Mouse (Mus musculus) embryonic facial prominence, embryonic 13.5 days (tissue): ENCODE results near the gene Mmp27. TPM values are rescaled to one million over a fixed set of nuclear protein-coding genes. Genes with fewer than 3 reads are reported as not detected.

Source experiments
- ATAC-seq: fragments of 200-750 bp; cut with Nextera tagmentation; 2 replicates; pipeline ENCODE4 v1.8.0; 2017; ENCODE audit warnings: low read depth; ENCODE audit not compliant: insufficient number of reproducible peaks, insufficient read depth, low FRiP score, low TSS enrichment
- H3K27ac ChIP-seq: fragments of 300-500 bp; sonication (generic); 2 replicates; pipeline ENCODE4 v1.5.1; 2015; ENCODE audit warnings: moderate library complexity, mild to moderate bottlenecking, inconsistent platforms
- H3K27me3 ChIP-seq: fragments of 300-500 bp; sonication (generic); 2 replicates; pipeline ENCODE4 v1.6.1; 2015; ENCODE audit warnings: mild to moderate bottlenecking, inconsistent platforms
- H3K36me3 ChIP-seq: fragments of 300-500 bp; sonication (generic); 2 replicates; pipeline ENCODE4 v1.6.1; 2015; ENCODE audit warnings: mild to moderate bottlenecking, inconsistent platforms
- H3K4me1 ChIP-seq: fragments of 300-500 bp; sonication (generic); 2 replicates; pipeline ENCODE4 v1.6.1; 2015; ENCODE audit warnings: inconsistent platforms
- H3K4me2 ChIP-seq: fragments of 300-500 bp; sonication (generic); 2 replicates; pipeline ENCODE4 v1.6.1; 2015; ENCODE audit warnings: moderate library complexity, mild to moderate bottlenecking, inconsistent platforms
- H3K4me3 ChIP-seq: fragments of 300-500 bp; sonication (generic); 2 replicates; pipeline ENCODE4 v1.5.1; 2015; ENCODE audit warnings: mild to moderate bottlenecking, inconsistent platforms
- H3K9ac ChIP-seq: fragments of 300-500 bp; sonication (generic); 2 replicates; pipeline ENCODE4 v1.6.1; 2015; ENCODE audit warnings: mild to moderate bottlenecking, inconsistent platforms
- H3K9me3 ChIP-seq: fragments of 300-500 bp; sonication (generic); 2 replicates; pipeline ENCODE4 v1.6.1; 2016; ENCODE audit warnings: inconsistent platforms
- WGBS: fragments of 180-500 bp; shearing (Covaris S2); methylation state at CpG from one replicate; pipeline ENCODE4 v1.1.7; 2015; ENCODE audit warnings: mixed read lengths; 5-methylcytosine and 5-hydroxymethylcytosine counted together
- polyA plus RNA-seq: library from polyadenylated mRNA; unstranded; fragments of >200 nt; fragmentation: Nextera tagmentation; extraction: Ambion mirVana; gene quantifications from 2 replicates; pipeline ENCODE4 v1.2.1, GENCODE M21; 2015

Mmp27 gene
- polyA plus RNA-seq, 1 experiment from 2014 or later = not detected

DNA sequence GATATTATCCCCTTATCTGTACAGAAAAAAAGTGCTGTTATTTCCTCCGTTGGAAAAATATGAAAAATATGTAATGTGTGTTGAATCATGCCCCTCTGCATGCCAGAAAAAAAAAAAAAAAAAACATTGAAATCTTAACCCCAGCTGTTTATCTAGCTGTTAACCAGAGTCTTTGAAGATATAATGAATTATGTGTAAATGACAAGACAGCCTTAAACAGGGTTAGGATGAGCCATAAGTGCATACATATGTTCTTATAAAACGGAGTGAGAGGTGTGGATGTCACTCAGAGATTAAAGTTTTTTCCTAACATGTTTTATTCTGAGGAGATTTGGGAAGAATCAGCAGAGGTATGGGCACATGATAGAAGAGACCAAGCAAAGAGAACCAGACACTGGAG lies 3.3 kb upstream of the Mmp27 start:
- no peak for ATAC-seq
- 50% methylated on average over 2 of the region's 2 CpGs for WGBS
- no peak overlapping the region for H3K9ac ChIP-seq
- no peak overlapping the region for H3K4me2 ChIP-seq
- no peak overlapping the region for H3K27ac ChIP-seq
- H3K4me3 ChIP-seq = no peak overlapping the region
- no peaks in the 10 kb centered on the region for H3K27me3 ChIP-seq
- H3K9me3 ChIP-seq = no peaks in the 10 kb centered on the region
- no peaks in the 10 kb centered on the region for H3K36me3 ChIP-seq
- no peaks in the 10 kb centered on the region for H3K4me1 ChIP-seq

DNA sequence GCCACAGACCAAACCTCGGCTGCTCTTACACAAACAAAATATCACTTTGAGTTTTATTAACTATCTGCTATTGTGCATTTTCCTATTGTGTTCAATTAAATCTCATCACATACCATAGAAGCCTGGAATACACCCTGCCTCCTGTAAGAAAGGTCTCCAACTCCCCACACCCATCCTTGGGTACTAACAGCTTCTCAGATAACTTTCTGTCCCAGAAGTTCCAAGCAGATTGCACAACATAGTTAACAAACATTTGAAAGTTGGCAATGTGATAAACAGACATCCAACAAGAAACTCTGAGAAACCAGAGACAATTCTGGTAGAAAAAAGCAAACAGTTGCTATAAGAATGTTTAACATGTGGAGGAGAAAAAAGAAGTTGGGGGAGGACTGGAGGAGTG lies 711 bp upstream of the Mmp27 start:
- H3K27ac ChIP-seq = no peak overlapping the region
- H3K27me3 ChIP-seq = no peaks in the 10 kb centered on the region
- H3K36me3 ChIP-seq = no peaks in the 10 kb centered on the region
- no peak overlapping the region for H3K4me2 ChIP-seq
- 86% methylated on average over 1 of the region's 1 CpGs for WGBS
- H3K9ac ChIP-seq = no peak overlapping the region
- H3K9me3 ChIP-seq = no peaks in the 10 kb centered on the region
- H3K4me3 ChIP-seq = no peak overlapping the region
- no peaks in the 10 kb centered on the region for H3K4me1 ChIP-seq
- no peak for ATAC-seq

DNA sequence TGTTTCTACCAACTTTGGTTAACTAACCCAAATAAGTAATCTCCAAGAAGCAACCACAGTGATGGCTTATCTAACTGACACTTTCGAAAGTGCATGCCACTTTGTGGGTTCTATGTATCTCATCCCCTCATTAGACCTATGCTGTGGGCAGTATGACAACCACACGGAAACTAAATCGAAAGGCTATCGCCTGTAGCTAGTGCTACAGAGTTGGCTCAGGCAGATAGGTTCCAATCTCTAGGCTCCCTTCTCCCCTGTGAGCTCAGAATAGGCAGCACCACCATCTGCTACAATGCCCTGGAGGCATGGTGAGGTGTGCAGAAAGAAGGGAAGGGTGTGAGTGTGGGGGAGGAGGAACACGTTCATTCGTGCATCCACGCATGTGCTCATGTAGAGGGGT lies 992 bp downstream of the Mmp27 start:
- Histone ChIP-seq H3K36me3 (no peaks in the 10 kb centered on the region), H3K4me2 (no peak overlapping the region), H3K9ac (no peak overlapping the region), H3K27me3 (no peaks in the 10 kb centered on the region), H3K4me3 (no peak overlapping the region), H3K27ac (no peak overlapping the region), H3K9me3 (no peaks in the 10 kb centered on the region), H3K4me1 (no peaks in the 10 kb centered on the region)
- WGBS = 83% methylated on average over 7 of the region's 7 CpGs
- no peak for ATAC-seq

DNA sequence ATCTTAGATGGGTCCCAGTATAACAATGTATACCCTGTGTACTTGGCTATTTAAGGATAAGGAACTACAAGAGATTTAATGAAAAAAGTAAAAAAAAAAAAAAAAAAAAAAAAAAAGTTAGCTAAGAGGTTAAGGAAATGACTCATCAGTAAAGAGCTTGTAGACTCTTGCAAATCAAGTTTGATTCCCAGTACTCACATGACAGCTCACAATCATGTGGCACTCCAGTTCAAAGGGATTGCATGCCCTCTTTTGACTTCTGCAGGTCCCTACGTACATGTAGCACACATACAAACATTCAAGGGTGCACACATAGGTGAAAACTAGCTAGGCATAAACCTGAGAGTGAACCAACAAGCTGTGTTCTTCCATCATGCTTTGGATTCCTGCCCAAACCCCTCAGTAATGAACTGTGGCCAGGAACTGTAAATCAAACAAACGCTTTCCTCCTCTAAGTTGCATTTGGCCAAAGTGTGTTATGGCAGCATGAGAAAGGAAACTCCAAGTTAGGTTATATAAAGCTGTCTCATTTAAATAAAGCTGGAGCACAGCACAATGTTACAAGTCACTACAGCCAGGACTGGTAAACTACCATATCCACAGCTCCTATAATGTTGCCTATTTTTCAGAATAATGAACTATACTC lies 1.6 kb downstream of the Mmp27 start:
- H3K9me3 ChIP-seq = no peaks in the 10 kb centered on the region
- no peak overlapping the region for H3K27ac ChIP-seq
- WGBS = 66% methylated on average over 2 of the region's 2 CpGs
- H3K4me1 ChIP-seq = no peaks in the 10 kb centered on the region
- H3K4me2 ChIP-seq = no peak overlapping the region
- no peaks in the 10 kb centered on the region for H3K27me3 ChIP-seq
- H3K36me3 ChIP-seq = no peaks in the 10 kb centered on the region
- ATAC-seq = no peak
- no peak overlapping the region for H3K9ac ChIP-seq
- H3K4me3 ChIP-seq = no peak overlapping the region

DNA sequence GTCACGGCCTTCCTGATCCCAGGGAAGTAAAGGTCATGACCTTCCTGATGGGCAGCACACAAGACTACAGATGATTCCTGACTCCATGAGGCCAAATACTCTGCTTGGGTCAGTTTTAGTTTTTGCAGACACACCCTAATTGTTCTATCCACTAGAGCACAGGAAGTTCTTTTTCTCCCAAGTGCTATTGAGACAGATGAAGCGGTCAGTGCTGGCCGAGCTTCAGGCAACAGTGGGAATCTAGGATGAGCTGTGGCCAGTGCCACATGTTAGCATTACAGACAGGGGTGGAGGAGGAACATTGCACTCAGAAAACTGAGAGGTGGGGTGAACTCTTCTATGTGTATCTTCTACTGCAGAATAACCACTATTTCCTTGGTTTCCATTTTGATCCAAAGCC lies 4.3 kb downstream of the Mmp27 start:
- H3K4me3 ChIP-seq = no peak overlapping the region
- ATAC-seq = no peak
- no peaks in the 10 kb centered on the region for H3K27me3 ChIP-seq
- H3K4me1 ChIP-seq = no peaks in the 10 kb centered on the region
- H3K27ac ChIP-seq = no peak overlapping the region
- WGBS = 51% methylated on average over 3 of the region's 3 CpGs
- H3K4me2 ChIP-seq = no peak overlapping the region
- H3K36me3 ChIP-seq = no peaks in the 10 kb centered on the region
- no peak overlapping the region for H3K9ac ChIP-seq
- H3K9me3 ChIP-seq = no peaks in the 10 kb centered on the region

DNA sequence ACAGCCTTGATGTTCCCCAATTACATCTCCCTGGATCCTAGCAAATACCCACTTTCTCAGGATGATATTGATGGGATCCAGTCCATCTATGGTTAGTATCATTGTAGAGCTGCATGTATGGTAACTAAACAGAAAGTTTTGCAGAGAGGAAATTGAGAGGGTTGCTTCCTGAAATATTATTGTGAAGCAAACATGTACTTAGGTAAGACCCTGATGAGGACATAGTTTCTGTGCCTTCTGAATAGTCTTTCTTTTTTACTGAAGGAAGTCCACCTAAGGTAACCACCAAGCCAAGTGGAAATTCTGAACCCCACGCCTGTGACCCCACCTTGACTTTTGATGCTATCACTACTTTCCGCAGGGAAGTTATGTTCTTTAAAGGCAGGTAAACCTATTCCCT lies 6.2 kb downstream of the Mmp27 start:
- no peaks in the 10 kb centered on the region for H3K4me1 ChIP-seq
- H3K9ac ChIP-seq = no peak overlapping the region
- no peaks in the 10 kb centered on the region for H3K9me3 ChIP-seq
- H3K36me3 ChIP-seq = no peaks in the 10 kb centered on the region
- H3K4me3 ChIP-seq = no peak overlapping the region
- 89% methylated on average over 2 of the region's 2 CpGs for WGBS
- H3K4me2 ChIP-seq = no peak overlapping the region
- ATAC-seq = no peak
- no peak overlapping the region for H3K27ac ChIP-seq
- H3K27me3 ChIP-seq = no peaks in the 10 kb centered on the region

DNA sequence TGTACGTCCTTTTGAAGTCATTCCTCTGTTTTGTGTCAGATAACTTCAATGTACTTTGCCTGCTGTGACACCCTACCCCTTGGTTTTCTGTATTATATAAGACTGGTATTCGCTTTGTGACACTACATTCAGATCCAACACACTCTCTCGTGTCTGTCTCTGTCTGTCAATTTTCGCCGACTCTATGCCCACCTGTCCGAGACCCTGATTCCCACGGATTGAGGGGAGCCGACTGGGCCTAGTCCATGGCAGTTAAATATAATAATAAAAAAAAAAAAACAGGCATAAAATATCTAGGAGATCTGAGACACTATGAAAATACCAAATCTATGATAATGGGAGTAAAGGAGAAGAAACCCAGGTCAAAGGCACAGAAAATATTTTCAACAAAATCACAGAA lies 18.9 kb downstream of the Mmp27 start:
- no peak overlapping the region for H3K27ac ChIP-seq
- no peak for ATAC-seq
- H3K27me3 ChIP-seq = no peaks in the 10 kb centered on the region
- no peak overlapping the region for H3K4me2 ChIP-seq
- H3K36me3 ChIP-seq = no peaks in the 10 kb centered on the region
- no peaks in the 10 kb centered on the region for H3K4me1 ChIP-seq
- 67% methylated on average over 8 of the region's 8 CpGs for WGBS
- no peak overlapping the region for H3K4me3 ChIP-seq
- no peaks in the 10 kb centered on the region for H3K9me3 ChIP-seq
- H3K9ac ChIP-seq = no peak overlapping the region

DNA sequence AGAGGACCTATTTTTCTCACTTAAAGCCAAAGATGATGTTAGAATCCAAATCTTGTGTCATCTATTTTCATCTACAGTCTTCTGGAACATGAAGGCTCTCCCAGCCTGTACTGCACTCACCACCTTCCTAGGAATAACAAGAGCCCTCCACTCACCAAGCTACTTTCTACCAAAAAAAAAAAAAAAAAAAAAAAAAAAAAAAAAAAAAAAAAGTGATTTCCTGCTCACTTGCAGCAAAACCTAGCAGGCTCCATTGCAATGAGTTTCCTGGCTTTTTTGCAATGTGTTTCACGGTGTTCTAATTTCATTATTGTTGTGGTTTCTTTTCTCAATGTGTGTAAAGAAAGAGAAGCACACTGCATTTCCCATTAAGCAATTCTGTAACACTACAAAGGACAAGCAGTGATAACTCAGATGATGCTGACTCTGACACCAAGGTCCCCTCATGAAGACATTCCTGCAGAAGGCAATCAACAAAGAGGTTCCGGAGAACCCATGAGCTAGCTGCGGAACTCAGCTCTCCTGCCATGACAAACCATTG lies 22.1 kb downstream of the Mmp27 start:
- no peaks in the 10 kb centered on the region for H3K9me3 ChIP-seq
- no peak overlapping the region for H3K4me2 ChIP-seq
- H3K27me3 ChIP-seq = no peaks in the 10 kb centered on the region
- no peak overlapping the region for H3K9ac ChIP-seq
- H3K4me1 ChIP-seq = no peaks in the 10 kb centered on the region
- WGBS = 88% methylated on average over 3 of the region's 3 CpGs
- no peak for ATAC-seq
- H3K4me3 ChIP-seq = no peak overlapping the region
- H3K27ac ChIP-seq = no peak overlapping the region
- no peaks in the 10 kb centered on the region for H3K36me3 ChIP-seq

DNA sequence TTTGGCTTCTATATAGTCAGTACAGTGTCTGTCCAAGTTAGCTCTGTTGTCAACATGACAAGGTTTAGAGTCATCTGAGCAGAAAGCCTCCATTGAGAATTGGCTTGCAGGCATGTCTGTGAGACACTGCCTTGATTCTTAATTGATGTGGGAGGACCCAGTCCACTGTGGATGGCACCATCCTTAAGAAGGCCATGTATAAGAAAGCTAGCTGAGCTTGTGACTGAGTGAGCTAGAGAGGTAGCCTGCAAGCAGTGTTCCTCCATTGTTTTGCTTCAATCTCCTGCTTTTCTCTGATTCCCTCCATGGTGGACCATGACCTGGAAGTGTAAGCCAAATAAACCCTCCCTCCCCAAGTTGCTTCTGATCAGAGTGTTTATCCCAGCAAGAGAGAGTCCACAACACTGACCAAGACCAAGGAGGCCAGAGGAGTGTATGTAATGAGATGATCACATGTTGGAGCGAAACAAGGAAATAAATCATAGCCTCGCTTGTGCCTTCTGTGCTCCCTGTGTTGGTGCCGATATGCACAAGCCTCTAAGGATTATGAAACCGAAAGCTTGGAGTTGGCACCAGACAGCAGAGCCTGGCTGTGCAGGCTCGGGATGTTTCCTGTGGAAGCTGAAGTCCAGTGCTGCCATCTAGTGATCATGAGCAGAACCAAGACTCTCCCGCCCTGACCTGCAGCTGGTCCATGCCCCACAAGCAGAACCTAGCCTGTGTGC lies 23.8 kb downstream of the Mmp27 start:
- Histone ChIP-seq H3K27ac (no peak overlapping the region), H3K4me3 (peak overlapping the region; percentile 36), H3K9ac (peak overlapping the region; percentile 61), H3K4me1 (no peaks in the 10 kb centered on the region), H3K27me3 (no peaks in the 10 kb centered on the region), H3K9me3 (no peaks in the 10 kb centered on the region), H3K36me3 (no peaks in the 10 kb centered on the region), H3K4me2 (peak overlapping the region; percentile 58)
- 12% methylated on average over 6 of the region's 6 CpGs for WGBS
- ATAC-seq = peak; percentile 91

DNA sequence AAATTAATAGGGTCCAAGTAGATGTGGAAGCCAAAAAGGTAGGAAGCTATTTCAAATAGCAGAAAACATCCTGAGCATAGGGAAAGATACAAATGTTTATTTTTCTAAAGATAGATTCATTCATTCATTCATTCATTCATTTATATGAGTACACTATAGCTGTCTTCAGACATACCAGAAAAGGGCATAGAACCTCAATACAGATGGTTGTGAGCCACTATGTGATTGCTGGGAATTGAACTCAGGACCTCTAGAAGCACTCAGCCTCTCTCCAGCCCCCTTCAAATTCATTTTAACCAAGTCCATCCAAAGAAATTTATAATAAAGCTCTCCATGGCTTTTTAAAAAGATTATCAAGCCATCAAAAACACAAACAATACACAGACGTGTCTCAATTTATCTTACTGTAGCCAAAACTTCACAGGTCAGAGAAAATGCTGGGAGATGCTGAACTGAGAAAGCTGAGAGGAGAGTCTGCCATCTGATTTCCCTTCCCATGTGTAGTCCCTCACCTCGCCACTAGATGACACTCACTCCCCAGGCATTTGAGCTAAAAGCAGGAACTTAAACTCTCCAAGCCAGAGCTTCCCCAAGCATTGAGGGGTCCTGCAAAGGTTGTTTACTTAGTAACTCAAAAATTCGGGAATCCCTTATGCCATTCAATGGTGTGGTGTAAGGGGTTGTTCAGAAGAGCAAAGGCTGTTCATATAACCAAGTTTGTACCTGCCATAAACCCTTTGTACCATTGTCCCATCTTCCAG lies 32.0 kb downstream of the Mmp27 start:
- peaks cover 2% of the 10 kb centered on the region; the same call in 1 of the 2 replicates for H3K4me1 ChIP-seq
- H3K36me3 ChIP-seq = no peaks in the 10 kb centered on the region
- H3K4me3 ChIP-seq = no peak overlapping the region
- no peaks in the 10 kb centered on the region for H3K27me3 ChIP-seq
- no peak overlapping the region for H3K27ac ChIP-seq
- ATAC-seq = no peak
- no peak overlapping the region for H3K4me2 ChIP-seq
- WGBS = 2% methylated on average over 3 of the region's 3 CpGs
- H3K9me3 ChIP-seq = no peaks in the 10 kb centered on the region
- H3K9ac ChIP-seq = no peak overlapping the region

DNA sequence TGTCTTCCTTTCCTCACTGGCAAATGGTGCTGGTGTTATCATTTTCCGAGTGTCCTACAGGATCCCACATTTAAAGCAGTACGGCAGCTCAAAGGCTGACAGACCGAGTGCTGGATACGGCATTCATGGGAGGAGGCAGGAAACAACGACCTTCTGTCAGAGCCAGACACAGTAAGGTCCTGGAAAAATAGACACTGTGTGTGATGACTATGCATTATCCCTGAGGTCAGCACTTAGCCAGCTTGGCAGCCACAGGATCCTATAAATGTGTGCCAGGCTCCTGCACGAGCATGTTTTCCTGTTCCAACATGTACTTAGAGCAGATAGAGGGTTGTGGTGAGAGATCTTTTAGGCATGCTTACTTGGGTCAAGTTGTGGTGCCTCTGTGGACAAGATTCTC lies 32.8 kb downstream of the Mmp27 start:
- no peaks in the 10 kb centered on the region for H3K36me3 ChIP-seq
- 0 out of 2 replicates have a peak overlapping the region, but pooled peaks have one; percentile 11 for H3K9ac ChIP-seq
- H3K27me3 ChIP-seq = no peaks in the 10 kb centered on the region
- WGBS = 55% methylated on average over 6 of the region's 6 CpGs
- no peaks in the 10 kb centered on the region for H3K9me3 ChIP-seq
- peak; percentile 20; the same call in 1 of the 2 replicates for ATAC-seq
- no peak overlapping the region for H3K27ac ChIP-seq
- no peak overlapping the region for H3K4me3 ChIP-seq
- no peak overlapping the region for H3K4me2 ChIP-seq
- peaks cover 2% of the 10 kb centered on the region; the same call in 1 of the 2 replicates for H3K4me1 ChIP-seq
